Mouse (Mus musculus) retina, adult 2 months (tissue): ENCODE measurements around the gene Klk14.
"Not testable (repeated sequence)": the region's sequence is repeated elsewhere in the genome, so short reads cannot be mapped to it uniquely, and the experiment has no call there.

Source experiments
- DNase-seq: peaks from one replicate; pipeline ENCODE4 v3.0.0-alpha.2; 2012; ENCODE audit warnings: low read depth, low spot score

The Klk14 gene

GRCm38 (mm10) chr7:43690118-43690517 lies at the start of gene Klk14:
TSS of gene Klk14 (plus strand) at chr7:43690418.
- no peak for DNase-seq

GRCm38 (mm10) chr7:43642587-43642986 lies 47.6 kb upstream of the Klk14 start:
- DNase-seq: no peak

GRCm38 (mm10) chr7:43643046-43643652 lies 47.1 kb upstream of the Klk14 start:
- no peak for DNase-seq

DNA sequence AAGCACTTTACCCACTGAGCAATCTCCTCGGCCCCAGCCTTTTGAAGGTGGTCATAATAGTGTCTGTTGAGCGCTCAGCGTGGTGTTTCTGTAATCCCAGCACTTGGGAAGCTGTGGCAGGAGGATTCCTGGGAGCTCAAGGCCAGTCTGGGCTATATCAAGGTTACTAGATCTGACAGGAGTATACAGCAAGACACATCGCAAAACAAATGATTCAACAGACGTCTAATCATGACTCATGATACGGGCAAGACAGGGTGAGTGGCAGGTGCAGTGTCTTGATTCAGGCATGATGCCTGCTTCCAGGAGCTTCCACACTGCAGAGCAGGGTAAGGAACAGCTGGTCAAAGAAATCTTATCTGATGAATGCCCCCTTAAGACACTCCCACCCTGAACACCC lies 37.5 kb upstream of the Klk14 start:
- DNase-seq: no peak

DNA sequence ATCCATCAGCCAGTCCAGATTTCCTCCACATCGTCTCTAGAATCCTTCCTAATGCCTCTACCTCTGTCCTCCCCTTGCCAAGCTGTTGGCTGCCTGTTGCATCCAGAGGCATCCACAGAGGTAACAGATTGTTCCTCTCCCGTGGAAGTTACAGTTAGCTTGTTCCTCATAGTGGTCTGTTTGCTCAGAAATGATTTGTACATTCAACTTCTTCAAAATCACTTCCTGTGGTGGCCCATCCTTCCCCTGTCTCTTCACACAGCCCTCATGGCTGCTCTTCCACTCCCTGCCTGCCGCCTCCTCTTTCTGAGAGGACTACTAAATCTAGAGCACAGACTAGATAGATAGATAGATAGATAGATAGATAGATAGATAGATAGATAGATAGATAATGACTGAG lies 35.7 kb upstream of the Klk14 start:
- DNase-seq: no peak

DNA sequence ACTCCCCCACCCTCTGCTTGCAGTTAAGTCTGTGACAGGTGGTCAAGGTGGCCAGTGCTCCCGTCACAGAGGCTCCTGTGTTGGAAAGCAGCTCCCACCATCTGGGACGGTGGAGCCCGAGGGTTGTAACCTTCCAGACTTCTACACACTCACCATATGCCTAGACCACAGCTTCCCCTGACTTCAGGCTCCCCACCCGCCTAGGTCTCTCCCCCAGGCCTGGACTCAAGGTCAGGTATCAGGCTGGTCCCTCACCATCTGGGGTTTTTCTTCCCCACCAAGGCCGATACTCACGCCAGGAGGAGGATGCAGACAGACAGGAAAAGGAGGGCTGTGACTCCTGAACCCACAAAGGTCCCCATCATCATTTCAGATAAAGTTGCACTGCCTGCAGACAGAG lies 34.0 kb upstream of the Klk14 start:
- DNase-seq: no peak

DNA sequence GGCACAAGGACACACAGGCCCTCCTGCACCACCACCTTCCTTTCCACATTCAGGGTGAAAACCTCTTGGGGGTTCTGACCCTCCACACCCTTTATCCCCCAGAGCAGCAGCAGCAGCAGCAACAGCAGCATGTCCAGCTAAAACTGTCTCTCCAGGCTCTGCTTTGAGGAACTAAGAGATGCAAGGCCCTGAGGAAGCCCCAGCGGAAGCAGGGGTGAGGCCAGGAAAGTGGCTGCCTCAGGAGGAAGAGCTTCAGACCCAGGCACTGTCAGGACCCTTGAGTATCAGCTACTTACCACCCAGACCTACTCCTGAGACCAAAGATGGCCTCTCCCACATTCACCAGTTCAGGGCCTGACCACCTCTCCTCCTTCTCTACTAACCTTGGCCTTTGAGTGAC lies 30.2 kb upstream of the Klk14 start, which contains the start of gene Siglece:
Siglece (minus strand) TSS at position 160 of the 400 bp plus-strand sequence.
- no peak for DNase-seq

GRCm38 (mm10) chr7:43662804-43663203 lies 27.4 kb upstream of the Klk14 start:
- DNase-seq: no peak

- not testable (repeated sequence) for DNase-seq
Measured at GRCm38 (mm10) chr7:43667221-43667620, 23.0 kb upstream of the Klk14 start.

DNA sequence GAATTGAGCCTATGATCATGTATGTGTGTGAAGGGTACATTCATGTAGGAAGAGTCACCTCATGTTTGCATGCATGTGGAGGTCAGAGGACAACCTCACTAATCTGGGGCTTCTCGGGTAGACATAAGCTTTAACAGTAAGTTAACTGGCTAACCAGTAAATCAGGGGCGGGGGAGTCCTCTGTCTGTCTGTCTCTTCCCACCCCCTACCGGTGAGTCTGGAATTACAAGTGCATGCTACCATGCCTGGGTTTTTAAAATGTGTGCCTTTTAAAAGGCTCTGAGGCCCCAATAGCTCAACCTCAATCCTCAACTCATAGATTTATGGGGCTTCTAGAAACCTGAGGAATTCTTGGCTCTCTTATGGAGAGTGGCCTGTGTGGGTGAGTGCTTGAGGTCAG lies 21.6 kb upstream of the Klk14 start:
- no peak for DNase-seq

GRCm38 (mm10) chr7:43671064-43671808 lies 19.0 kb upstream of the Klk14 start:
- DNase-seq: no peak

- DNase-seq: peak; percentile 87
Measured at GRCm38 (mm10) chr7:43671809-43672580, 18.2 kb upstream of the Klk14 start, which contains the start of gene Ctu1. TSS of gene Ctu1 (plus strand) at chr7:43672016.

- DNase-seq: no peak
Measured at GRCm38 (mm10) chr7:43672581-43673260, 17.5 kb upstream of the Klk14 start.

DNA sequence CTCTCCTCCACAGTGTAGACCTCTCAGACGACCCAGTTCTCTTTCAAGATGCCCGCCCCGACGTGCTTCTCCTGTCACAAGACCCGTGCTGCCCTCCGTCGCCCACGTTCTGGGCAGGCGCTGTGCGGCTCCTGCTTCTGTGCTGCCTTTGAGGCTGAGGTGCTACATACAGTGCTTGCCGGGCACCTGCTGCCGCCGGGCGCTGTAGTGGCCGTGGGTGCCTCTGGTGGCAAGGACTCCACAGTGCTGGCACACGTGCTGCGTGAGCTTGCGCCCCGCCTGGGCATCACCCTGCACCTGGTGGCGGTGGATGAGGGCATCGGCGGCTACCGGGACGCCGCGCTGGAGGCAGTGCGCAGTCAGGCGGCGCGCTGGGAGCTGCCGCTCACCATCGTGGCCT lies 15.1 kb upstream of the Klk14 start:
- DNase-seq: no peak

GRCm38 (mm10) chr7:43678517-43678916 lies 11.7 kb upstream of the Klk14 start:
- DNase-seq: no peak

- no peak for DNase-seq
Measured at GRCm38 (mm10) chr7:43680960-43681359, 9.3 kb upstream of the Klk14 start.

DNA sequence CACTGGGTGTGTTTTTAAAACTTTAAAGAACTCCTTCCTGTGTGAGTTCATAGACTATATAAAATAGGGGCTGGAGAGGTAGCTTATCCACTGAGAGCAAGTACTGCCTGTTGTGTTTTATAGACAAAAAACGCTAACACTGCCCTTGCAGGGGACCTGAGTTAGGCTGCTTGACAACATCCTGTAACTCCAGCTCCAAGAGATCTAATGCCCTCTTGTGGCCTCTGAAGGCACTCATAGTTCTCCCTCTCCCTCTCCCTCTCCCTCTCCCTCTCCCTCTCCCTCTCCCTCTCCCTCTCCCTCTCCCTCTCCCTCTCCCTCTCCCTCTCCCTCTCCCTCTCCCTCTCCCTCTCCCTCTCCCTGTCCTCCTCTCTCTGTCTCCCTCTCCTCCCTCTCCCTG lies 7.7 kb upstream of the Klk14 start:
- DNase-seq: not testable (repeated sequence)

DNA sequence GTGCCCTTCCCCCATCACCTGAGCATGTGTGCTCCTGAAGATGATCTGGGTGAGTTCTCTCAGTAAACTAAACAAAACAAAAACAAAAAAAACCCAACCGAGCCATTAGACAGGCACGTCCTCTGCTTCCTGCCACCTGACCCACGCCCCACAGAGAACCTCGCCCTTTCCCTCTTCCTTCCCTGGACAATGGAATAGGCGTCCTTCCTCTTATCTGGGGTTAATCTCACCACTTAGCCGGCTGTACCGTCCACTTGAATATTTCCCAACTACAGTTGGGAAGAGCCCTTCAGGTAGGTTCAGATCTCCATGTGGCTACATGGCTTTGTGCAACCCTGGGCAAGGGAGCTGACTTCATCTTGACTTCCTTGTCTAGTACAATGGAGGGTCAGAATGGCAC lies 5.1 kb upstream of the Klk14 start:
- no peak for DNase-seq

GRCm38 (mm10) chr7:43710031-43710430 lies 19.8 kb downstream of the Klk14 start:
- DNase-seq: no peak

DNA sequence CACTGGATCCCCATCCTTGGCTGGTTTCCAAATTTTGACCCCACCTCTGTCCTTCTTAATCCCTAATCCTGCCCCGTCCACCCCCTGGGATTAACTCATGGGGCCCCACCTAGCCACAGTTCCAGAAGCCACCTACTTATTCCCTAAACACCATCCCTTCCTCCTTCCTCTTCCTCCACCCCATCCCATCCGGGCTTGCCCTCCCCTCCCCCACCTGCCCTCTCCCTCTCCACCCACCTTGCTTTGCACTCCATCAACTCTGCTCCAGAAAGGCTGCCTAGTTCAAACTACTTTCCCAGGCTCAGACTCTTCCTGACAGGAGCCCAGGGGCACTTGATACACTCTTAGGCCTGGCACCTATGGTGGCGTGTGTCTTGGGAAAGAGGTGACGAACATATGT lies 22.0 kb downstream of the Klk14 start, which contains the start of gene Klk13:
Klk13 (plus strand) TSS at position 301 of the 400 bp plus-strand sequence.
- DNase-seq: no peak

- DNase-seq: no peak
Measured at GRCm38 (mm10) chr7:43712917-43713316, 22.7 kb downstream of the Klk14 start.
